Mouse (Mus musculus) brain, adult 10 weeks (tissue): ENCODE measurements around the gene Dnaja4. TPM values are rescaled to one million over a fixed set of nuclear protein-coding genes. Genes with fewer than 3 reads are reported as not detected.

Experiments
- polyA plus RNA-seq: library from polyadenylated mRNA; stranded (reverse); fragments of 350-450 nt; fragmentation: Illumina TruSeq; extraction: RNeasy Lipid Tissue Mini Kit (QIAGEN cat#74804); gene quantifications from one replicate; pipeline ENCODE4 v1.2.3, GENCODE M21; 2015; ENCODE audit warnings: low read depth, low replicate concordance

Dnaja4 gene
- polyA plus RNA-seq, result 51.2 TPM

DNA sequence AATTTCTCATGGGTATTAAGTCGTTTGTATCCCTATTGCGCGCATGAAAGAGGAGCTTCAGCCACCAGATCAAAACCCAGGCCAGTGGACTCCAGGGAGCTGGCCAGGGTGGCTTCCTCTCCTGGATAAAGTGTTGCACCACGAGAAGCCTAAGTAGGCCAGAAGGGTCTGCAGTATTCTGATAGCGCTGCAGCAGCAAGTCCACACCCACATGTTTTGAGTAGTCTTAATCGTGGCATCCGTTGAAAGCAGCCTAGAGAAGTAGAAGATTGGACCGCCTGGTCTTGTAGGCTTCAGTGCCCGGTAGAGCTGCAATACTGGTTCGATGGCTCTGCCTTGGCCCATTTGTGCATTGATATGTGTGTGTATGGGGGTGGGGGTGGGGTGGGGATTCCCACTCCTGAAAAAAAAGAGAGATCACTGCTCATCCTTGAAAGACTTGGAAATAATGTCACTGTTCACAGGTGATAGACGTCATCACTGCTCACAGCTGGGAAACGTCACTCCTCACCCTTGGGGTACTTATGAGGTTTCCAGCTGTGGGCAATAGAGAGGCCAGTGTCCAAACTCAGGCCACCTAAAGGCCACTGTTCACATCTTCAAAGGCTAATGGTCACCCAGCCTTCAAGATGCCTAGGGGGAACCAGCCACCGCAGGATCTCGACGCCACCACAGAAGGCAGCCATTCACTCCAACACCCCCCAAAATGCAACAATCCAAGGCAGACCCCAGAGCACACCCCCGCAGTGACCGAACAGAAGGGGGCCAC is at the start of gene Dnaja4:
Gene Dnaja4, plus strand, starts transcription at position 556 of the 769 bp plus-strand sequence.

DNA sequence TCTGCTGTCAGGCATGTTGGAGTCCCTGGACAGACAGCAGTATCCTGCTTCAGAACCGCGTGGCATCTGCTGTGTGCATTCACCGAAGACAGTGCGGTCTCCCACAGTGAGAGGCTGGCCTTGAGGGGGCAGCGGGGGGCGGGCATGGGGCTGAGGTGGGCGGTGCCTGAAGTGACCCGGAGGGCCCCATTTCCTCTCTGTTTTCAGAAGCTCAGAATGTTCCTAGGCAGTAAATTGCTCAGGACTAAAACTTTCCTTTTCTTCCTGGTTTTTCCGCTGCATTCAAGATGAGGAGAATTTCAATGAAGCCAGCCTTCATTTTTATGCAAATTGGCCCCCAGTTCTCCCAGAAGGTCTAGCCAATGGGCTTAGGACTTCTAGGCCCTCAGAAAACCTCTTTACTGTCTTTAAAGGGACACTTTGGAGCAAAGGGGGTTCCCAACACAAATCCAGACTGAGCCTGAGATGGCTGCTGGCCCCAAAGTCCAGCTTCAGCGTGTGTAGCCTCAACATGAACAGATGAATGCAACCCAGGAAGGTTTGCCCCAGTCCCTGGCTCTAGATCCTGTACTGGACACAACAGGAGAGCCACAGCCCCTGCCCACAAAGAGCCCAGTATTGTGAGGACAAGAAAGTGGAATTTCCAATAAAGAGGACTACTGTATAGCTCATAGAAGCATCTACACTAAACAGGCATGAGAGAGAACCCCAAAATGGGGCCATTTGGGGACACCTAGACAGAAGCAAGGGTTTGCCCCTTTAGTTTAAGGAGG is 36.9 kb upstream of the Dnaja4 start, which contains the start of gene Acsbg1:
Gene Acsbg1, minus strand, starts transcription at position 266 of the 773 bp plus-strand sequence.

DNA sequence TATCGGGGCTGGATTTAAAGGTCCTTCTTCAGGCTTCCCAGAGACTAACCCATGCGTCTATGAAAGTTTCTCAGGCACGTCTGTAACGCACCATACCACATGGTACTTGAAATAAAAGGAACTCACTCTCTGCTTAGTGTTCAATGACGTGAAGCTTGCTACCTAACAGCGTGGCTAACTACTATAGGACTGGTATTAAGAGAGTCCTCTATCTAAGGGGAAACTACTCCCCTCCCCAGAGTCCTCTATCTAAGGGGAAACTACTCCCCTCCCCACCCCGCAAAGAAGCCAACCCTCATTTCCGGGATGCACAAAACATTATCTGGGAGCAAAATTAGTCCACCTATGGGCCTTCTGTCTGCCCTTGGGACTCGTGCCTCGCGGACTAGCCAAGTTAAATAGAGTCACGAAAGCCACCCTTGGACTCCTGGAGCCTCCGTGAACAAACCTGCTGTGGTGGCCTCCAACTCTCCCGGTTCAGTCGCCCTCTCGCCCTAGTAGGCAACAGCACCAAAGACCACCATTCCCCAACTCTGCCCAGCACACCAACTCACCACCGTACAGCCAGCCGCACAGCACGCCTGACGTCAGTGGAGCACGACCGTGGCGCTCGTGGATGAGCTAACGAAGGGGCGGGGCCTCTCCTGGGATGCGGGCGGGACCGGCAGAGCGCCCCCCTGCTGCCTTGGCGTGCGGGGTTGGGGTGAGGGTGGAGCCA is 35.4 kb downstream of the Dnaja4 start, which contains the start of gene Wdr61:
Gene Wdr61, minus strand, starts transcription at position 599 of the 718 bp plus-strand sequence.

DNA sequence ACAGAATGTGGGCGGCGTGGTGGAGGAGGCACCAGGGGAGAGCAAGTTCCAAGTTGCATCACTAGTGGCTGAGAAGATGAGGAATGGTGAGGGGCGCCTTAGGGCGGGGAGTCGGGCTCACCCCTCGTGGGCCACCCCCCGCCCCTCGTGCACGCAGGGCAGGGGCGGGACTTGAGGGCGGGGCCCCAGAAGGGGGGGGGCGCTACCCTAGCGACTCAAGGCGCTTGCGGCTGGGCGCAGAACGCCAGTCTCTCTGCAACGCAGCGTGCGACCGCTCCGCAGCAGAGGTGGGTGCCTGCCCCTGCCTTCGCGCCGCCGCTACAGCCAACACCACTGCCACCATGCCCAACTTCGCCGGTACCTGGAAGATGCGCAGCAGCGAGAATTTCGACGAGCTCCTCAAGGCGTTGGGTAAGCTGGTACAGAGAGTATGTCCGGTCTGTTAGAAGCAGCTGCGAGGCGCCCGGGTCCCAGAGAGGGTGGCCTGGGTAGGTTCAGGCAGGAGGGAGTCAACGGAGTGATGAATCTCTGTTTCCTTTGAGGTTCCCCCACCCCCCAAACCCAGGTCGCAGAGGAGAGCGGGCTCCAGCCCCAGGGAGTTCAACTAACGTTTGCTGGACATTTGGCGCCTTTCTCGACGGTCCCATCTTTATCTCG is 66.0 kb downstream of the Dnaja4 start, which contains the start of gene Crabp1:
Gene Crabp1, plus strand, starts transcription at position 188 of the 657 bp plus-strand sequence.

Other genes with a start within 250 kb of the Dnaja4 start
- gene Dmxl2, start 197.2 kb upstream of the Dnaja4 start, polyA plus RNA-seq, result 106 TPM
- gene Sh2d7, start 159.9 kb upstream of the Dnaja4 start, polyA plus RNA-seq, result not detected
- 45.0 TPM for gene Cib2, start 138.7 kb upstream of the Dnaja4 start, polyA plus RNA-seq
- gene Idh3a, start 112.5 kb upstream of the Dnaja4 start, polyA plus RNA-seq, result 302 TPM
- 146 TPM for gene Acsbg1, start 37.0 kb upstream of the Dnaja4 start, polyA plus RNA-seq
- 86.9 TPM for gene Wdr61, start 35.6 kb downstream of the Dnaja4 start, polyA plus RNA-seq
- 3.5 TPM for gene Crabp1, start 65.9 kb downstream of the Dnaja4 start, polyA plus RNA-seq
- 34.8 TPM for gene Ireb2, start 164.9 kb downstream of the Dnaja4 start, polyA plus RNA-seq
- 1.5 TPM for gene Hykk, start 218.4 kb downstream of the Dnaja4 start, polyA plus RNA-seq